Mouse (Mus musculus): ENCODE measurements around the gene Cdk2ap2. TPM values are rescaled to one million over a fixed set of nuclear protein-coding genes. Genes with fewer than 3 reads are reported as not detected.

Gene Cdk2ap2
- polyA plus RNA-seq, 1 experiment from 2014 or later, result 88.7 TPM

GRCm38 (mm10) chr19:4070311-4070710 is 26.7 kb upstream of the Cdk2ap2 start:
- H3K4me2 ChIP-seq, result no peak overlapping the region
- H3K27me3 ChIP-seq (replicated peaks), result no peaks in the 10 kb centered on the region
- WGBS, result 83% methylated on average over 15 of the region's 15 CpGs
- no peaks in the 10 kb centered on the region for H3K36me3 ChIP-seq
- no peaks in the 10 kb centered on the region for H3K4me1 ChIP-seq
- ATAC-seq (ENCODE audit: low FRiP score), result no peak
- no peak overlapping the region for H3K27ac ChIP-seq (replicated peaks)
- no peak overlapping the region for H3K4me3 ChIP-seq (replicated peaks)
- no peak overlapping the region for H3K9ac ChIP-seq (replicated peaks)
- no peaks in the 10 kb centered on the region for H3K9me3 ChIP-seq (replicated peaks)

- 82% methylated on average over 8 of the region's 8 CpGs for WGBS
- ATAC-seq (ENCODE audit: low FRiP score), result no peak
- no peak overlapping the region for H3K9ac ChIP-seq (replicated peaks)
- H3K9me3 ChIP-seq (replicated peaks), result no peaks in the 10 kb centered on the region
- H3K27ac ChIP-seq (replicated peaks), result no peak overlapping the region
- no peaks in the 10 kb centered on the region for H3K27me3 ChIP-seq (replicated peaks)
- no peaks in the 10 kb centered on the region for H3K4me1 ChIP-seq
- H3K36me3 ChIP-seq, result no peaks in the 10 kb centered on the region
- H3K4me2 ChIP-seq, result no peak overlapping the region
- H3K4me3 ChIP-seq (replicated peaks), result no peak overlapping the region
Observed at GRCm38 (mm10) chr19:4070756-4071155, 26.2 kb upstream of the Cdk2ap2 start.

- 88% methylated on average over 6 of the region's 6 CpGs for WGBS
- no peaks in the 10 kb centered on the region for H3K27me3 ChIP-seq (replicated peaks)
Observed at GRCm38 (mm10) chr19:4071406-4071805, 25.6 kb upstream of the Cdk2ap2 start.

GRCm38 (mm10) chr19:4072706-4073424 is 24.1 kb upstream of the Cdk2ap2 start:
- no peak overlapping the region for H3K9ac ChIP-seq (replicated peaks)
- no peaks in the 10 kb centered on the region for H3K9me3 ChIP-seq (replicated peaks)
- H3K36me3 ChIP-seq, result no peaks in the 10 kb centered on the region
- no peaks in the 10 kb centered on the region for H3K4me1 ChIP-seq
- no peak overlapping the region for H3K4me2 ChIP-seq
- H3K27me3 ChIP-seq (replicated peaks), result no peaks in the 10 kb centered on the region
- no peak overlapping the region for H3K4me3 ChIP-seq (replicated peaks)
- no peak for ATAC-seq (ENCODE audit: low FRiP score)
- 65% methylated on average over 6 of the region's 6 CpGs for WGBS
- H3K27ac ChIP-seq (replicated peaks), result no peak overlapping the region

More at GRCm38 (mm10) chr19:4071406-4071805, 25.6 kb upstream of the Cdk2ap2 start:
- Histone ChIP-seq H3K4me3 (replicated peaks) (no peak overlapping the region), H3K4me2 (no peak overlapping the region), H3K27ac (replicated peaks) (no peak overlapping the region), H3K36me3 (no peaks in the 10 kb centered on the region), H3K9me3 (replicated peaks) (no peaks in the 10 kb centered on the region), H3K9ac (replicated peaks) (no peak overlapping the region), H3K4me1 (no peaks in the 10 kb centered on the region)
- no peak for ATAC-seq (ENCODE audit: low FRiP score)

GRCm38 (mm10) chr19:4075531-4075930 is 21.5 kb upstream of the Cdk2ap2 start:
- WGBS, result 97% methylated on average over 1 of the region's 1 CpGs
- Histone ChIP-seq H3K36me3 (no peaks in the 10 kb centered on the region), H3K4me3 (replicated peaks) (no peak overlapping the region), H3K4me1 (no peaks in the 10 kb centered on the region), H3K9me3 (replicated peaks) (no peaks in the 10 kb centered on the region), H3K27ac (replicated peaks) (no peak overlapping the region), H3K27me3 (replicated peaks) (no peaks in the 10 kb centered on the region), H3K4me2 (no peak overlapping the region), H3K9ac (replicated peaks) (no peak overlapping the region)
- no peak for ATAC-seq (ENCODE audit: low FRiP score)

- 0 out of 2 replicates have a peak, but pooled peaks cover 4% of the 10 kb centered on the region for H3K27me3 ChIP-seq (replicated peaks)
- H3K36me3 ChIP-seq, result no peaks in the 10 kb centered on the region
- no peaks in the 10 kb centered on the region for H3K9me3 ChIP-seq (replicated peaks)
- no peak overlapping the region for H3K4me3 ChIP-seq (replicated peaks)
- H3K4me2 ChIP-seq, result no peak overlapping the region
- no peak overlapping the region for H3K27ac ChIP-seq (replicated peaks)
- WGBS, result 94% methylated on average over 1 of the region's 1 CpGs
- H3K4me1 ChIP-seq, result no peaks in the 10 kb centered on the region
- no peak for ATAC-seq (ENCODE audit: low FRiP score)
- H3K9ac ChIP-seq (replicated peaks), result no peak overlapping the region
Observed at GRCm38 (mm10) chr19:4079594-4079993, 17.4 kb upstream of the Cdk2ap2 start.

GRCm38 (mm10) chr19:4080511-4081009 is 16.4 kb upstream of the Cdk2ap2 start:
- no peak overlapping the region for H3K27ac ChIP-seq (replicated peaks)
- no peak overlapping the region for H3K4me3 ChIP-seq (replicated peaks)
- H3K9ac ChIP-seq (replicated peaks), result no peak overlapping the region
- ATAC-seq (ENCODE audit: low FRiP score), result no peak
- 0 out of 2 replicates have a peak, but pooled peaks cover 4% of the 10 kb centered on the region for H3K27me3 ChIP-seq (replicated peaks)
- no peaks in the 10 kb centered on the region for H3K9me3 ChIP-seq (replicated peaks)
- WGBS, result 67% methylated on average over 8 of the region's 8 CpGs
- no peaks in the 10 kb centered on the region for H3K4me1 ChIP-seq
- H3K36me3 ChIP-seq, result no peaks in the 10 kb centered on the region
- no peak overlapping the region for H3K4me2 ChIP-seq

- H3K4me3 ChIP-seq (replicated peaks), result no peak within 1 kb of the TSS
- H3K36me3 ChIP-seq, result no peaks in the 10 kb centered on the region
- no peak within 1 kb of the TSS for H3K27ac ChIP-seq (replicated peaks)
- ATAC-seq (ENCODE audit: low FRiP score), result no peak
- no peaks in the 10 kb centered on the region for H3K4me1 ChIP-seq
- 0 out of 2 replicates have a peak, but pooled peaks cover 4% of the 10 kb centered on the region for H3K27me3 ChIP-seq (replicated peaks)
- no peaks in the 10 kb centered on the region for H3K9me3 ChIP-seq (replicated peaks)
- 48% methylated on average over 3 of the region's 3 CpGs for WGBS
- H3K4me2 ChIP-seq, result no peak within 1 kb of the TSS
- no peak within 1 kb of the TSS for H3K9ac ChIP-seq (replicated peaks)
Observed at GRCm38 (mm10) chr19:4081394-4081793, 15.6 kb upstream of the Cdk2ap2 start, which contains the start of gene Cabp2. Gene Cabp2, plus strand, starts transcription at chr19:4081578.

- H3K27ac ChIP-seq (replicated peaks), result no peak overlapping the region
- no peaks in the 10 kb centered on the region for H3K36me3 ChIP-seq
- 0 out of 2 replicates have a peak, but pooled peaks cover 4% of the 10 kb centered on the region for H3K27me3 ChIP-seq (replicated peaks)
- ATAC-seq (ENCODE audit: low FRiP score), result no peak
- WGBS, result 84% methylated on average over 11 of the region's 11 CpGs
- no peak overlapping the region for H3K4me2 ChIP-seq
- H3K4me3 ChIP-seq (replicated peaks), result no peak overlapping the region
- no peaks in the 10 kb centered on the region for H3K9me3 ChIP-seq (replicated peaks)
- H3K4me1 ChIP-seq, result no peaks in the 10 kb centered on the region
- H3K9ac ChIP-seq (replicated peaks), result no peak overlapping the region
Observed at GRCm38 (mm10) chr19:4082219-4082965, 14.6 kb upstream of the Cdk2ap2 start.

GRCm38 (mm10) chr19:4083316-4083715 is 13.7 kb upstream of the Cdk2ap2 start:
- no peak overlapping the region for H3K27ac ChIP-seq (replicated peaks)
- no peak overlapping the region for H3K4me2 ChIP-seq
- no peaks in the 10 kb centered on the region for H3K36me3 ChIP-seq
- no peak for ATAC-seq (ENCODE audit: low FRiP score)
- 84% methylated on average over 7 of the region's 7 CpGs for WGBS
- H3K4me3 ChIP-seq (replicated peaks), result no peak overlapping the region
- no peaks in the 10 kb centered on the region for H3K4me1 ChIP-seq
- H3K9ac ChIP-seq (replicated peaks), result no peak overlapping the region
- no peaks in the 10 kb centered on the region for H3K9me3 ChIP-seq (replicated peaks)
- H3K27me3 ChIP-seq (replicated peaks), result 0 out of 2 replicates have a peak, but pooled peaks cover 4% of the 10 kb centered on the region

GRCm38 (mm10) chr19:4083826-4084225 is 13.2 kb upstream of the Cdk2ap2 start:
- H3K4me2 ChIP-seq, result no peak overlapping the region
- H3K9me3 ChIP-seq (replicated peaks), result no peaks in the 10 kb centered on the region
- WGBS, result 34% methylated on average over 8 of the region's 8 CpGs
- H3K9ac ChIP-seq (replicated peaks), result no peak overlapping the region
- 0 out of 2 replicates have a peak, but pooled peaks cover 7% of the 10 kb centered on the region for H3K27me3 ChIP-seq (replicated peaks)
- no peak for ATAC-seq (ENCODE audit: low FRiP score)
- H3K4me3 ChIP-seq (replicated peaks), result no peak overlapping the region
- no peaks in the 10 kb centered on the region for H3K4me1 ChIP-seq
- H3K27ac ChIP-seq (replicated peaks), result no peak overlapping the region
- H3K36me3 ChIP-seq, result no peaks in the 10 kb centered on the region

GRCm38 (mm10) chr19:4084984-4085383 is 12.0 kb upstream of the Cdk2ap2 start:
- no peaks in the 10 kb centered on the region for H3K9me3 ChIP-seq (replicated peaks)
- 0 out of 2 replicates have a peak, but pooled peaks cover 7% of the 10 kb centered on the region for H3K27me3 ChIP-seq (replicated peaks)
- no peaks in the 10 kb centered on the region for H3K36me3 ChIP-seq
- H3K27ac ChIP-seq (replicated peaks), result no peak overlapping the region
- no peak overlapping the region for H3K4me2 ChIP-seq
- ATAC-seq (ENCODE audit: low FRiP score), result no peak
- no peak overlapping the region for H3K4me3 ChIP-seq (replicated peaks)
- 80% methylated on average over 1 of the region's 1 CpGs for WGBS
- H3K4me1 ChIP-seq, result no peaks in the 10 kb centered on the region
- no peak overlapping the region for H3K9ac ChIP-seq (replicated peaks)
